Mouse (Mus musculus) MEL (cell line): ENCODE measurements around the gene Prkch.

Experiments
- CTCF ChIP-seq, 3 experiments: IDR thresholded peaks in 2 of 3; conservative IDR thresholded peaks in 1 of 3; 2 replicates each; pipeline ENCODE4 v1.5.1; 2011 to 2012; ENCODE audit warnings: low read length in 3 of 3, low read depth in 2 of 3, mild to moderate bottlenecking in 2 of 3, improper control_type of control experiment in 1 of 3, inconsistent platforms in 1 of 3, mixed read lengths in 1 of 3, moderate library complexity in 1 of 3; ENCODE audit not compliant: control insufficient read depth in 1 of 3, insufficient read depth in 1 of 3, poor library complexity in 1 of 3, severe bottlenecking in 1 of 3
- E2F4 ChIP-seq: IDR thresholded peaks from 2 replicates; pipeline ENCODE4 v1.6.1; 2011; ENCODE audit warnings: low read depth, low read length, improper control_type of control experiment, borderline replicate concordance
- EP300 ChIP-seq, 2 experiments: IDR thresholded peaks; 2 replicates each; pipeline ENCODE4 v1.6.1; 2011; ENCODE audit warnings: improper control_type of control experiment in 2 of 2, low read length in 2 of 2, low read depth in 1 of 2, mild to moderate bottlenecking in 1 of 2
- GABPA ChIP-seq: IDR thresholded peaks from 2 replicates; pipeline ENCODE4 v1.6.1; 2012; ENCODE audit warnings: low read depth, mild to moderate bottlenecking, inconsistent platforms, low read length, improper control_type of control experiment, moderate library complexity
- GATA1 ChIP-seq: IDR thresholded peaks from 2 replicates; pipeline ENCODE4 v1.6.1; 2011; ENCODE audit warnings: low read depth, low read length, improper control_type of control experiment
- HCFC1 ChIP-seq: IDR thresholded peaks from 2 replicates; pipeline ENCODE4 v1.6.1; 2012; ENCODE audit warnings: low read depth, mild to moderate bottlenecking, inconsistent platforms, low read length, improper control_type of control experiment, moderate library complexity
- MAFK ChIP-seq: IDR thresholded peaks from 2 replicates; pipeline ENCODE4 v1.6.1; 2011; ENCODE audit warnings: low read depth, mild to moderate bottlenecking, low read length, improper control_type of control experiment, borderline replicate concordance
- MAX ChIP-seq: IDR thresholded peaks from 2 replicates; pipeline ENCODE4 v1.6.1; 2011; ENCODE audit warnings: low read length, improper control_type of control experiment
- MEF2A ChIP-seq: IDR thresholded peaks from 2 replicates; pipeline ENCODE4 v1.6.1; 2014; ENCODE audit warnings: low read depth, mild to moderate bottlenecking, inconsistent platforms, low read length, improper control_type of control experiment; ENCODE audit not compliant: poor library complexity, insufficient replicate concordance, severe bottlenecking; ENCODE audit errors: extremely low read depth
- POLR2A ChIP-seq, 2 experiments: IDR thresholded peaks; 2 replicates each; pipeline ENCODE4 v1.6.1; 2011 to 2012; ENCODE audit warnings: low read length in 2 of 2, mild to moderate bottlenecking in 2 of 2, control low read depth in 1 of 2, improper control_type of control experiment in 1 of 2, low read depth in 1 of 2, moderate library complexity in 1 of 2; ENCODE audit not compliant: control insufficient read depth in 1 of 2, insufficient read depth in 1 of 2, poor library complexity in 1 of 2
- TBP ChIP-seq: IDR thresholded peaks from 2 replicates; pipeline ENCODE4 v1.8.0; 2011; ENCODE audit warnings: low read depth, low read length, improper control_type of control experiment
- TCF12 ChIP-seq: IDR thresholded peaks from 2 replicates; pipeline ENCODE4 v1.6.1; 2014; ENCODE audit warnings: low read depth, mild to moderate bottlenecking, inconsistent platforms, low read length, improper control_type of control experiment, moderate library complexity
- UBTF ChIP-seq: IDR thresholded peaks from 2 replicates; pipeline ENCODE4 v1.6.1; 2012; ENCODE audit warnings: low read depth, mild to moderate bottlenecking, inconsistent platforms, low read length, improper control_type of control experiment, moderate library complexity, borderline replicate concordance; ENCODE audit not compliant: insufficient read depth
- ZMIZ1 ChIP-seq: IDR thresholded peaks from 2 replicates; pipeline ENCODE4 v1.6.1; 2012; ENCODE audit warnings: low read depth, mild to moderate bottlenecking, inconsistent platforms, low read length, improper control_type of control experiment, moderate library complexity

DNA sequence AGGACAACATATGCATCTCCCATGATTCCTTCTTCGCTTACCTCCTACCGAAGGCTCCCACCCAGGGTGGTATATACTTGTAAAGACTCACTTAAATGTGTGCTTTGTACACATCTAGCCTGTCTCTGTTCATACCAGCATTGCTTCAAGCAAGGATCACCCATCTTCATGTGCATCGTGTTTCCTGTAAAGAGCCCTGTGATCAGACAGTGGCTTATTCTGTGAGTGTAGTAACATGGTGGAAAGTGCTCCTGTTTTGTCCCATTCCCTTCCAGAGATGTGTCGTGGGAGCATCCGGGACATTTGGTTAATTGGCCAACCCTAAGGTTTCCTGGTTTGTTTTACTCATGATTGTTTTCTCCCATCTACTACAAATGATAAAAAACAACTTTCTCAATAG, 101.9 kb downstream of the Prkch start:
- TF ChIP-seq MEF2A (no peak), POLR2A (IDR thresholded peaks at IDR 0.05; ENCODE audit: control insufficient read depth in 1 of 2, insufficient read depth in 1 of 2, low read depth in 1 of 2, low read length in 2 of 2, poor library complexity in 1 of 2) (no peak), GABPA (no peak), MAX (no peak), CTCF (IDR thresholded peaks at IDR 0.05 in 2 of 3, conservative IDR thresholded peaks at IDR 0.05 in 1 of 3; ENCODE audit: control insufficient read depth in 1 of 3, insufficient read depth in 1 of 3, low read depth in 2 of 3, low read length in 3 of 3, poor library complexity in 1 of 3, severe bottlenecking in 1 of 3) (no peak), TBP (no peak), UBTF (no peak), HCFC1 (no peak), EP300 (IDR thresholded peaks at IDR 0.05; ENCODE audit: low read depth in 1 of 2, low read length in 2 of 2) (no peak), GATA1 (no peak), MAFK (no peak), TCF12 (no peak), ZMIZ1 (no peak), E2F4 (no peak)
